Mouse (Mus musculus) intestine, postnatal 0 days (tissue): ENCODE measurements around the gene Gm16253. TPM values are rescaled to one million over a fixed set of nuclear protein-coding genes. Genes with fewer than 3 reads are reported as not detected.
A peak's percentile ranks its signal among the peaks of the same experiment; 100 is the strongest.

ENCODE experiments used
- ATAC-seq: fragments of 200-750 bp; cut with Nextera tagmentation; 2 replicates; pipeline ENCODE4 v1.8.0; 2017; ENCODE audit warnings: mild to moderate bottlenecking, moderate TSS enrichment, moderate library complexity
- H3K27ac ChIP-seq: fragments of 300-500 bp; sonication (generic); 2 replicates; pipeline ENCODE4 v1.5.1; 2014; ENCODE audit warnings: mild to moderate bottlenecking, low read depth, low read length, moderate library complexity
- H3K27me3 ChIP-seq: fragments of 300-500 bp; sonication (generic); replicated peaks from 2 replicates; pipeline ENCODE4 v1.6.1; 2014; ENCODE audit warnings: low read length, mixed read lengths; ENCODE audit not compliant: control insufficient read depth, insufficient read depth
- H3K36me3 ChIP-seq: fragments of 300-500 bp; sonication (generic); 2 replicates; pipeline ENCODE4 v1.6.1; 2014; ENCODE audit warnings: mild to moderate bottlenecking, moderate library complexity; ENCODE audit not compliant: control insufficient read depth, insufficient read depth
- H3K4me1 ChIP-seq: fragments of 300-500 bp; sonication (generic); replicated peaks from 2 replicates; pipeline ENCODE4 v1.6.1; 2014; ENCODE audit warnings: antibody characterized with exemption, low read length, mixed read lengths; ENCODE audit not compliant: control insufficient read depth, insufficient read depth
- H3K4me2 ChIP-seq: fragments of 300-500 bp; sonication (generic); replicated peaks from 2 replicates; pipeline ENCODE4 v1.6.1; 2014; ENCODE audit warnings: low read depth, mild to moderate bottlenecking, moderate library complexity
- H3K4me3 ChIP-seq: fragments of 300-500 bp; sonication (generic); 2 replicates; pipeline ENCODE4 v1.5.1; 2014; ENCODE audit warnings: low read depth, low read length
- H3K9ac ChIP-seq: fragments of 300-500 bp; sonication (generic); 2 replicates; pipeline ENCODE4 v1.6.1; 2014; ENCODE audit warnings: mild to moderate bottlenecking, low read depth, low read length
- H3K9me3 ChIP-seq: fragments of 300-500 bp; sonication (generic); 2 replicates; pipeline ENCODE4 v1.6.1; 2016; ENCODE audit warnings: mixed run types; ENCODE audit not compliant: control insufficient read depth
- CTCF ChIP-seq: sonication (generic); IDR thresholded peaks from 2 replicates; pipeline ENCODE4 v1.5.1; 2016; ENCODE audit warnings: low read depth, mild to moderate bottlenecking, control low read depth, antibody characterized with exemption, moderate library complexity
- WGBS: fragments of 180-500 bp; shearing (Covaris S2); extraction: QIAGEN DNeasy Blood & Tissue Kit; methylation state at CpG from one replicate; pipeline ENCODE4 v1.1.7; 2014; 5-methylcytosine and 5-hydroxymethylcytosine counted together
- polyA plus RNA-seq: library from polyadenylated mRNA; unstranded; fragments of >200 nt; fragmentation: Nextera tagmentation; extraction: Ambion mirVana; gene quantifications from 2 replicates; pipeline ENCODE4 v1.2.1, GENCODE M21; 2015

Gene Gm16253
- polyA plus RNA-seq, 1 experiment from 2014 or later = 0.31 TPM

GRCm38 (mm10) chr3:96548824-96549223 lies 28.0 kb upstream of the Gm16253 start:
- no peak for TF ChIP-seq CTCF
- H3K4me2 ChIP-seq = no peak overlapping the region
- H3K27me3 ChIP-seq = no peaks in the 10 kb centered on the region
- no peak for ATAC-seq
- no peaks in the 10 kb centered on the region for H3K9me3 ChIP-seq
- no peak overlapping the region for H3K4me3 ChIP-seq
- 89% methylated on average over 7 of the region's 7 CpGs for WGBS
- no peak overlapping the region for H3K9ac ChIP-seq
- 0 out of 2 replicates have a peak, but pooled peaks cover 3% of the 10 kb centered on the region for H3K4me1 ChIP-seq
- H3K27ac ChIP-seq = no peak overlapping the region
- no peaks in the 10 kb centered on the region for H3K36me3 ChIP-seq

- H3K4me2 ChIP-seq = no peak overlapping the region
- H3K36me3 ChIP-seq = no peaks in the 10 kb centered on the region
- H3K9me3 ChIP-seq = no peaks in the 10 kb centered on the region
- no peak overlapping the region for H3K9ac ChIP-seq
- no peak for TF ChIP-seq CTCF
- H3K4me3 ChIP-seq = no peak overlapping the region
- WGBS = 85% methylated on average over 5 of the region's 5 CpGs
- ATAC-seq = no peak
- H3K27ac ChIP-seq = no peak overlapping the region
- no peaks in the 10 kb centered on the region for H3K27me3 ChIP-seq
- 0 out of 2 replicates have a peak, but pooled peaks cover 3% of the 10 kb centered on the region for H3K4me1 ChIP-seq
Observed at GRCm38 (mm10) chr3:96549346-96549745, 27.4 kb upstream of the Gm16253 start.

DNA sequence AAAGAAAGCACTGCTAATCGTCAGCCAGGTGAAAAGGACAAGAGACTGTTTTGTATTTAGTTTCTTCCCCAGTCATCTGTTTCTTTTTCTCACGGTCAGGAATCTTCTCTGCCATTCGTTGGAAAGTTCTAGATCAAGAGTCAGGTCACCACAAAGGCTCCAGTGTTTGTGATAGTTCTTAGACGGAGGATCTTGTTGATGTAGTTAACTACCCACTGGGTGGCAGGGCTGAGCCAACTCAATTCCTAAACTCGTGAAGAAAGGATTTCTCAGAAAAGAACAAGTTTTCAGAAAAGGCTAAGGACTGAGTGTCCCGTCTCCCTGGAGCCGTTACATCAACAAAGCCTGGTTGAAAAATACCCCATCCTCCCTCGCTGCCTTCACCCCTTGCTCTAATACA lies 25.6 kb upstream of the Gm16253 start:
- H3K27me3 ChIP-seq = no peaks in the 10 kb centered on the region
- no peaks in the 10 kb centered on the region for H3K36me3 ChIP-seq
- TF ChIP-seq CTCF = peak; percentile 82
- 0 out of 2 replicates have a peak overlapping the region, but pooled peaks have one; percentile 17 for H3K9ac ChIP-seq
- WGBS = 8% methylated on average over 8 of the region's 8 CpGs
- H3K9me3 ChIP-seq = no peaks in the 10 kb centered on the region
- H3K27ac ChIP-seq = peak overlapping the region; percentile 3; the same call in 1 of the 2 replicates
- ATAC-seq = no peak
- 0 out of 2 replicates have a peak, but pooled peaks cover 3% of the 10 kb centered on the region for H3K4me1 ChIP-seq
- no peak overlapping the region for H3K4me3 ChIP-seq
- peak overlapping the region; percentile 25; the same call in 1 of the 2 replicates for H3K4me2 ChIP-seq

DNA sequence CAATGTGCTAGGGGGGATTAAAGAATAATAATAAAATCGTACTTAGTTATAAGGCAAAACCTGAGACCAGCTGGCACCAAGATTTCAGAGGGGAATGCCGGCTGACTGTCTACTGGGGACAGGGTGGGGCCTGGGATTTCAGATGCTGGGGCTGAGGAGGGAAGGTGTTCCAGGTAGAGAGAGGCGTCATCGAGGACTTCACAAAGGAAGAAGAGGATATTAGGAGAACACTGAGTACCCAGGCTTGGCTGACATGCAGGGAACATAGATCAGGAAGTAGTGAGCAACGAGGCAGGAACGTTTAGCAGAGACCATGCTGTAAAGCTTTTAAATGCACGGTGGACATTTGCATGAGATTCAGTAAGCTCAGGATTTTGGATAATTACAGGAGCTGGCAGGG lies 24.9 kb upstream of the Gm16253 start:
- Histone ChIP-seq H3K4me3 (no peak overlapping the region), H3K9me3 (no peaks in the 10 kb centered on the region), H3K36me3 (no peaks in the 10 kb centered on the region), H3K27me3 (no peaks in the 10 kb centered on the region), H3K9ac (0 out of 2 replicates have a peak overlapping the region, but pooled peaks have one; percentile 17), H3K27ac (peak overlapping the region; percentile 3; the same call in 1 of the 2 replicates), H3K4me2 (no peak overlapping the region; the same call in 1 of the 2 replicates), H3K4me1 (0 out of 2 replicates have a peak, but pooled peaks cover 3% of the 10 kb centered on the region)
- WGBS = 58% methylated on average over 7 of the region's 7 CpGs
- no peak for TF ChIP-seq CTCF
- no peak for ATAC-seq

DNA sequence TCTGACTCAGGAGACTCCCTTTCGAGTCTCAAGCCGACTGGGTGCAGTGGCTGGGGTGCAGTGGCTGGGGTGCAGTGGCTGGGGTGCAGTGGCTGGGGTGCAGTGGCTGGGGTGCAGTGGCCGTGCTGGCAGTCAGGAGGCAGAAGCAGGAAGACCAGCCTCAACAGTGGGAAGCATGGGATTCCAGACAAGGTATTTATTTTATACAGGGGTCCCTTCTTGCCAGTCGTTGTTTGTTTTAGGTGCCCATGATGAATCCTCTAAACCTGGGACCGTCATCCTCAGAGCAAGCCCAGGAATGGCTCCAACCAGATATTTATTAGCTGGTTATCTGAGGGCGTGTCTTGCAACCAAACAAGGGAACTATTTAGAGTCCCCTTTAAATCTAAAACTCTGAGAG lies 23.2 kb upstream of the Gm16253 start:
- TF ChIP-seq CTCF = no peak
- Histone ChIP-seq H3K27me3 (no peaks in the 10 kb centered on the region), H3K9ac (no peak overlapping the region), H3K4me2 (no peak overlapping the region), H3K36me3 (no peaks in the 10 kb centered on the region), H3K27ac (no peak overlapping the region), H3K4me1 (0 out of 2 replicates have a peak, but pooled peaks cover 3% of the 10 kb centered on the region), H3K4me3 (no peak overlapping the region), H3K9me3 (no peaks in the 10 kb centered on the region)
- WGBS = 57% methylated on average over 6 of the region's 6 CpGs
- ATAC-seq = no peak

DNA sequence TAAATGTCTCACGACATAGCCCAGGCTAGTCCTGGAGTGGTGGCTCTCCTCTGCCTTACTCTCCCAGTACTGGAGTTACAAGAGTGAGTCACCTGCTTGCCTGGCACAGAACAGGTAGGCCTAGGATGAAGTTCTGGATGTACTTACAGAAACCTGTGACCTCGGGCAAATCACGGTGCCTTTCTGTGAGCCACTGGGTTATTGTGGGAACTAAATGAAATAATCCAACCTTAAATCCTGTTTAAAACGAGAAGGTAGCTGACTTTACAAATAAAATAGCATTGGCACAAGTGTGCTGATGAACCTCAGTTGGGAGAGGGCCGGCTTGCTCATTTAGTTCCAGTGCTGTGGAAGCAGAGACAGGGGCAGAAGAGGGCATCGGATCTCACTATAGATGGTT lies 22.5 kb upstream of the Gm16253 start:
- 0 out of 2 replicates have a peak, but pooled peaks cover 3% of the 10 kb centered on the region for H3K4me1 ChIP-seq
- no peak overlapping the region for H3K4me2 ChIP-seq
- H3K27ac ChIP-seq = no peak overlapping the region; the same call in 1 of the 2 replicates
- H3K9me3 ChIP-seq = no peaks in the 10 kb centered on the region
- no peak overlapping the region for H3K9ac ChIP-seq
- TF ChIP-seq CTCF = no peak
- no peaks in the 10 kb centered on the region for H3K27me3 ChIP-seq
- no peak for ATAC-seq
- H3K36me3 ChIP-seq = peaks cover 3% of the 10 kb centered on the region; the same call in 1 of the 2 replicates
- 81% methylated on average over 6 of the region's 6 CpGs for WGBS
- H3K4me3 ChIP-seq = no peak overlapping the region
